Mouse (Mus musculus): ENCODE results near the gene Rusc1. TPM values are rescaled to one million over a fixed set of nuclear protein-coding genes. Genes with fewer than 3 reads are reported as not detected.

Gene Rusc1
- polyA plus RNA-seq, 1 experiment from 2014 or later = 48.9 TPM

DNA sequence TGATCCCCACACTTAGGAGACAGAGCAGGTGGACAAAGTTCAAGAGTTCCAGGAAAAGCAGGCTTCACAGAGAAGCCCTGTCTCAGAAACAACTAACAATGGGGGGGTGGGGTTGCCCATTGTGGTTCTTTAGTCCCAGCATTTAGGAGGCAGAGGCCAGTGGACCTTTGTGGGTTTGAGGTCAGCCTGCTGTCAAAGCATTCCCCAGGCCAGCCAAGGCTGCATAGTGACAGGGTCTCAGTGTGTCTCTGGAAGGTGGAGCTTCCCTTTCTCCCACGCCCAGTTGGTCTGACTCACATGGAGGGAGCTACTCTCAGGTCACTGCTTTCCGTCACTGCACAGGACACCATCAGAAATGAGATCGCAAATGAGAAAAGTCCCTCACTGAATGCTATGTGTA lies 31.4 kb downstream of the Rusc1 start:
- peaks cover 24% of the 10 kb centered on the region for H3K36me3 ChIP-seq (ENCODE audit: control insufficient read depth, insufficient read depth, low read length)

DNA sequence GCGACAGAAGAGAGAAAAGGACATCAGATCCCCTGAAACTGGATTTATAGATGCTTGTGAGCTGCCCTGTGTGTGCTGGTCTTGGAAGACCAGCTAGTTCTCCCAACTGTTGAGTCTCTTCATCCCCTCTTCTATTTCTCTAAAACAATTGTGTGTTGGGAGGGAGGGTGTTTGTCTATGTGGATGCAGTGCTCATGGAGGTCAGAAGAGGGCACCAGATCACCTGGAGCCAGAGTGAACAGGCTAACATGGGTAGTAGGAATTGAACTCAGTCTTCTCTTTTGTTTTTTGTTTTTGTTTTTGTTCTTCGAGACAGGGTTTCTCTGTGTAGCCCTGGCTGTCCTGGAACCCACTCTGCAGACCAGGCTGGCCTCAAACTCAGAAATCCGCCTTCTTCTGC lies 34.3 kb downstream of the Rusc1 start:
- Histone ChIP-seq H3K4me1 (ENCODE audit: control insufficient read depth, insufficient read depth, low read length) (no peaks in the 10 kb centered on the region), H3K36me3 (ENCODE audit: control insufficient read depth, insufficient read depth, low read length) (peaks cover 18% of the 10 kb centered on the region), H3K4me3 (ENCODE audit: low read depth, low read length) (no peak overlapping the region), H3K27ac (ENCODE audit: low read depth, low read length) (no peak overlapping the region), H3K27me3 (ENCODE audit: control insufficient read depth, insufficient read depth, low read length) (no peaks in the 10 kb centered on the region), H3K9me3 (ENCODE audit: control insufficient read depth, low read length) (no peaks in the 10 kb centered on the region), H3K4me2 (ENCODE audit: low read depth) (no peak overlapping the region), H3K9ac (ENCODE audit: low read length) (no peak overlapping the region)
- WGBS = 80% methylated on average over 3 of the region's 3 CpGs
- DNase-seq (ENCODE audit: low spot score) (peak; percentile 28), ATAC-seq (ENCODE audit: insufficient read depth, low FRiP score, low TSS enrichment) (no peak)

More for the DNA sequence above, 31.4 kb downstream of the Rusc1 start:
- H3K9me3 ChIP-seq (ENCODE audit: control insufficient read depth, low read length) = no peaks in the 10 kb centered on the region
- no peaks in the 10 kb centered on the region for H3K4me1 ChIP-seq (ENCODE audit: control insufficient read depth, insufficient read depth, low read length)
- ATAC-seq (ENCODE audit: insufficient read depth, low FRiP score, low TSS enrichment) (no peak), DNase-seq (ENCODE audit: low spot score) (no peak)
- no peak overlapping the region for H3K27ac ChIP-seq (ENCODE audit: low read depth, low read length)
- 46% methylated on average over 3 of the region's 3 CpGs for WGBS
- H3K9ac ChIP-seq (ENCODE audit: low read length) = no peak overlapping the region
- no peaks in the 10 kb centered on the region for H3K27me3 ChIP-seq (ENCODE audit: control insufficient read depth, insufficient read depth, low read length)
- H3K4me2 ChIP-seq (ENCODE audit: low read depth) = no peak overlapping the region
- no peak overlapping the region for H3K4me3 ChIP-seq (ENCODE audit: low read depth, low read length)

DNA sequence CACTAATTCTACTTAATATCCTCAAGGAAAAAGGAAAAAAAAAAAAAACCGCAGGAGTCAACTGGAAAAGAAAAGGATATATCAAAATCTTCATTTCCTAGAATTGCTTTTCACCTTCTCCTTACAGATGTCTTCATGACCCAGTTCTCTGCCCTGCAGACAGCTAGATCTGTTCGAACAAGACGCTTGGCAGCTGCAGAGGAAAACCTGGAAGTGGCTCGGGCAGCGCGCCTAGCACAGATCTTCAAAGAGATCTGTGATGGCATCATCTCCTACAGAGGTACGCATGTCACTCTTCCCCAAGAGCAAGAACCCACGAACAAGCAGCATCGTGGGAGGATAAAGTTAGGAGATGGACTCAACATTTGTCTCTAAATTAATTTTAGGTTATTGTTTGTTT lies 34.8 kb downstream of the Rusc1 start:
- no peak overlapping the region for H3K9ac ChIP-seq (ENCODE audit: low read length)
- ATAC-seq (ENCODE audit: insufficient read depth, low FRiP score, low TSS enrichment) = no peak

DNA sequence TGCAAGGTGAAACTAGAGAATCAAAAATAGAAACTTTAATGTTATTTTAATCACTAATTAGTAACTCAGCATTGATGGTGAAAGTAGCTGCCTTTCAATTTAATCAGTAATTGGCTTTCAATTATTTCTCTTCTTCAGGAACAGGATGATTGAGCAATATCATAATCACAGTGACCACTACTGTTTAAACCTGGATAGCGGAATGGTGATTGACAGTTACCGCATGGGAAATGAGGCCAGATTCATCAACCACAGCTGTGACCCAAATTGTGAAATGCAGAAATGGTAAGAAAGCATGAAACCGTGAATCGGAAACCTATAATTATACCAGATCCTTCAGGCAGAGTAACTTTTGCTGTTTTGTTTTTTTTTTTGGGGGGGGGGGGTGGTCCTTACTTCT lies 49.8 kb downstream of the Rusc1 start:
- no peak for ATAC-seq (ENCODE audit: insufficient read depth, low FRiP score, low TSS enrichment)
- no peak overlapping the region for H3K4me2 ChIP-seq (ENCODE audit: low read depth)
- WGBS = over 99% methylated on average over 4 of the region's 4 CpGs
- no peak overlapping the region for H3K27ac ChIP-seq (ENCODE audit: low read depth, low read length)
- DNase-seq (ENCODE audit: low spot score) = no peak
- H3K9me3 ChIP-seq (ENCODE audit: control insufficient read depth, low read length) = no peaks in the 10 kb centered on the region
- no peak overlapping the region for H3K4me3 ChIP-seq (ENCODE audit: low read depth, low read length)
- no peaks in the 10 kb centered on the region for H3K27me3 ChIP-seq (ENCODE audit: control insufficient read depth, insufficient read depth, low read length)
- no peaks in the 10 kb centered on the region for H3K4me1 ChIP-seq (ENCODE audit: control insufficient read depth, insufficient read depth, low read length)
- H3K36me3 ChIP-seq (ENCODE audit: control insufficient read depth, insufficient read depth, low read length) = peaks cover 19% of the 10 kb centered on the region
- H3K9ac ChIP-seq (ENCODE audit: low read length) = no peak overlapping the region

More for the DNA sequence above, 34.8 kb downstream of the Rusc1 start:
- no peak overlapping the region for H3K4me2 ChIP-seq (ENCODE audit: low read depth)
- WGBS = 97% methylated on average over 9 of the region's 9 CpGs
- H3K4me1 ChIP-seq (ENCODE audit: control insufficient read depth, insufficient read depth, low read length) = no peaks in the 10 kb centered on the region
- no peaks in the 10 kb centered on the region for H3K9me3 ChIP-seq (ENCODE audit: control insufficient read depth, low read length)
- DNase-seq (ENCODE audit: low spot score) = no peak
- H3K27ac ChIP-seq (ENCODE audit: low read depth, low read length) = no peak overlapping the region
- H3K4me3 ChIP-seq (ENCODE audit: low read depth, low read length) = no peak overlapping the region
- peaks cover 14% of the 10 kb centered on the region for H3K36me3 ChIP-seq (ENCODE audit: control insufficient read depth, insufficient read depth, low read length)
- H3K27me3 ChIP-seq (ENCODE audit: control insufficient read depth, insufficient read depth, low read length) = no peaks in the 10 kb centered on the region

Other genes with a start within 250 kb of the Rusc1 start
- 55.5 and 56.4 TPM in 2 replicates for gene Msto1, start 179.3 kb downstream of the Rusc1 start, polyA plus RNA-seq (2014; fragmentation: Nextera tagmentation; extraction: Ambion mirVana)
- gene Ash1l, start 142.7 kb downstream of the Rusc1 start, polyA plus RNA-seq (2014; fragmentation: Nextera tagmentation; extraction: Ambion mirVana) = 12.3 and 13.8 TPM in 2 replicates
- gene Dap3, start 142.1 kb downstream of the Rusc1 start, polyA plus RNA-seq (2014; fragmentation: Nextera tagmentation; extraction: Ambion mirVana) = 165 and 168 TPM in 2 replicates
- 0.12 TPM in 1 of 2 replicates, not detected in the other for gene Gm43738, start 7.8 kb upstream of the Rusc1 start, polyA plus RNA-seq (2014; fragmentation: Nextera tagmentation; extraction: Ambion mirVana)
- 384 TPM in 2 replicates for gene Fdps, start 8.6 kb upstream of the Rusc1 start, polyA plus RNA-seq (2014; fragmentation: Nextera tagmentation; extraction: Ambion mirVana)
- 1.5 and 2.4 TPM in 2 replicates for gene Pklr, start 42.8 kb upstream of the Rusc1 start, polyA plus RNA-seq (2014; fragmentation: Nextera tagmentation; extraction: Ambion mirVana)
- 5.2 and 7.5 TPM in 2 replicates for gene Hcn3, start 66.9 kb upstream of the Rusc1 start, polyA plus RNA-seq (2014; fragmentation: Nextera tagmentation; extraction: Ambion mirVana)
- 26.5 and 32.3 TPM in 2 replicates for gene Clk2, start 71.5 kb upstream of the Rusc1 start, polyA plus RNA-seq (2014; fragmentation: Nextera tagmentation; extraction: Ambion mirVana)
- gene Scamp3, start 84.2 kb upstream of the Rusc1 start, polyA plus RNA-seq (2014; fragmentation: Nextera tagmentation; extraction: Ambion mirVana) = 91.2 and 92.8 TPM in 2 replicates
- 32.5 and 36.9 TPM in 2 replicates for gene Fam189b, start 89.8 kb upstream of the Rusc1 start, polyA plus RNA-seq (2014; fragmentation: Nextera tagmentation; extraction: Ambion mirVana)
- gene Gba, start 109.6 kb upstream of the Rusc1 start, polyA plus RNA-seq (2014; fragmentation: Nextera tagmentation; extraction: Ambion mirVana) = 44.4 and 46.5 TPM in 2 replicates
- gene Thbs3, start 121.9 kb upstream of the Rusc1 start, polyA plus RNA-seq (2014; fragmentation: Nextera tagmentation; extraction: Ambion mirVana) = 26.3 and 26.6 TPM in 2 replicates
- gene Mtx1, start 133.8 kb upstream of the Rusc1 start, polyA plus RNA-seq (2014; fragmentation: Nextera tagmentation; extraction: Ambion mirVana) = 181 and 202 TPM in 2 replicates
- 1.6 and 1.8 TPM in 2 replicates for gene Muc1, start 135.7 kb upstream of the Rusc1 start, polyA plus RNA-seq (2014; fragmentation: Nextera tagmentation; extraction: Ambion mirVana)
- gene Krtcap2, start 152.7 kb upstream of the Rusc1 start, polyA plus RNA-seq (2014; fragmentation: Nextera tagmentation; extraction: Ambion mirVana) = 237 and 255 TPM in 2 replicates
- 11.6 and 12.8 TPM in 2 replicates for gene Trim46, start 153.0 kb upstream of the Rusc1 start, polyA plus RNA-seq (2014; fragmentation: Nextera tagmentation; extraction: Ambion mirVana)
- 86.1 and 88.5 TPM in 2 replicates for gene Dpm3, start 166.0 kb upstream of the Rusc1 start, polyA plus RNA-seq (2014; fragmentation: Nextera tagmentation; extraction: Ambion mirVana)
- 33.8 and 37.6 TPM in 2 replicates for gene Slc50a1, start 177.3 kb upstream of the Rusc1 start, polyA plus RNA-seq (2014; fragmentation: Nextera tagmentation; extraction: Ambion mirVana)
- 13.7 and 15.9 TPM in 2 replicates for gene Efna1, start 187.8 kb upstream of the Rusc1 start, polyA plus RNA-seq (2014; fragmentation: Nextera tagmentation; extraction: Ambion mirVana)
- gene Efna3, start 229.7 kb upstream of the Rusc1 start, polyA plus RNA-seq (2014; fragmentation: Nextera tagmentation; extraction: Ambion mirVana) = 32.7 and 36.5 TPM in 2 replicates
- gene Efna4, start 244.7 kb upstream of the Rusc1 start, polyA plus RNA-seq (2014; fragmentation: Nextera tagmentation; extraction: Ambion mirVana) = 20.5 and 21.6 TPM in 2 replicates